Mouse (Mus musculus): ENCODE results near the gene Prkag1.

The Prkag1 gene

GRCm38 (mm10) chr15:98853161-98853937 lies 22.0 kb upstream of the Prkag1 start:
- DNase-seq (ENCODE audit: low read depth, low spot score): no peak

GRCm38 (mm10) chr15:98852733-98853132 lies 21.4 kb upstream of the Prkag1 start:
- no peak for DNase-seq (ENCODE audit: low read depth, low spot score)

- DNase-seq (ENCODE audit: low read depth, low spot score): no peak
These were observed 20.8 kb upstream of the Prkag1 start for GRCm38 (mm10) chr15:98852071-98852470.

GRCm38 (mm10) chr15:98851229-98851818 lies 20.0 kb upstream of the Prkag1 start:
- no peak for DNase-seq (ENCODE audit: low read depth, low spot score)

- no peak for DNase-seq (ENCODE audit: low read depth, low spot score)
These were observed 19.3 kb upstream of the Prkag1 start for GRCm38 (mm10) chr15:98850668-98851067.

- DNase-seq (ENCODE audit: low read depth, low spot score): no peak
These were observed 18.8 kb upstream of the Prkag1 start for GRCm38 (mm10) chr15:98849956-98850600.

GRCm38 (mm10) chr15:98849165-98849564 lies 17.8 kb upstream of the Prkag1 start:
- no peak for DNase-seq (ENCODE audit: low read depth, low spot score)

- no peak for DNase-seq (ENCODE audit: low read depth, low spot score)
These were observed 14.8 kb upstream of the Prkag1 start for GRCm38 (mm10) chr15:98846140-98846539.

- DNase-seq (ENCODE audit: low read depth, low spot score): no peak
These were observed 13.8 kb upstream of the Prkag1 start for GRCm38 (mm10) chr15:98845149-98845548.

- DNase-seq (ENCODE audit: low read depth, low spot score): no peak
These were observed 12.4 kb upstream of the Prkag1 start for GRCm38 (mm10) chr15:98843595-98844223.

GRCm38 (mm10) chr15:98839671-98840585 lies 8.6 kb upstream of the Prkag1 start:
- no peak for DNase-seq (ENCODE audit: low read depth, low spot score)

GRCm38 (mm10) chr15:98839161-98839560 lies 7.8 kb upstream of the Prkag1 start:
- no peak for DNase-seq (ENCODE audit: low read depth, low spot score)

- DNase-seq (ENCODE audit: low read depth, low spot score): no peak
These were observed 6.4 kb upstream of the Prkag1 start for GRCm38 (mm10) chr15:98837743-98838103.

- DNase-seq (ENCODE audit: low read depth, low spot score): no peak
These were observed 5.9 kb upstream of the Prkag1 start for GRCm38 (mm10) chr15:98837006-98837742.

- DNase-seq (ENCODE audit: low read depth, low spot score): no peak
These were observed 4.0 kb upstream of the Prkag1 start for GRCm38 (mm10) chr15:98835291-98835690.

- no peak for DNase-seq (ENCODE audit: low read depth, low spot score)
These were observed 2.7 kb upstream of the Prkag1 start for GRCm38 (mm10) chr15:98834059-98834458.

GRCm38 (mm10) chr15:98833281-98833680 lies 2.0 kb upstream of the Prkag1 start:
- DNase-seq (ENCODE audit: low read depth, low spot score): no peak

GRCm38 (mm10) chr15:98832161-98833058 lies 1.1 kb upstream of the Prkag1 start:
- no peak for DNase-seq (ENCODE audit: low read depth, low spot score)

- no peak for DNase-seq (ENCODE audit: low read depth, low spot score)
These were observed 339 bp upstream of the Prkag1 start for GRCm38 (mm10) chr15:98831684-98832035.

GRCm38 (mm10) chr15:98827611-98828011 lies 3.7 kb downstream of the Prkag1 start:
- no peak for DNase-seq (ENCODE audit: low read depth, low spot score)
